Mouse (Mus musculus): ENCODE measurements around the gene Gm28372. TPM values are rescaled to one million over a fixed set of nuclear protein-coding genes. Genes with fewer than 3 reads are reported as not detected.

Gm28372 gene
- polyA plus RNA-seq, 1 experiment from 2014 or later = not detected

- WGBS = 71% methylated on average over 11 of the region's 11 CpGs
- no peak overlapping the region for H3K9ac ChIP-seq
- no peak overlapping the region for H3K27ac ChIP-seq
Observed at GRCm38 (mm10) chr2:130390993-130391625, 13.9 kb upstream of the Gm28372 start.

DNA sequence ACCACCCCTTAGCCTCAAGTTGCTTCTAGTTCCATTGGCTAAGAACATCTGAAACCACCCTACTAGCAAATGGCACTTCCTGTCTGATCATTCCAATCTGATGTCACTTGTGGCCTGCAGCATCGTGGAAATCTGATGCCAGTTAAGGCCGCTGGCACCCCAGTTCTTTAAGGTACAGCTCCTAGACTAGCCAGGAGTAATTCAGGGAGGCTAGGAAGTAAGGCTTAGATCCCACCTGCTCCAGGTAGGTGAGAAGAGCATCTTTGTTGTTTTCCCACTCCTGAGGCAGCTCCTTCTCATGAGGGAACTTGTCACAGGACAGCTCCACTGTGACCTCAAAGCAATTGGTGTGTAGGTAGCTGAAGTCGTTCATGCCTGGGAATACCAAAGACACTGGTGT lies 12.2 kb upstream of the Gm28372 start:
- Histone ChIP-seq H3K9ac (no peak overlapping the region), H3K4me1 (replicated peaks) (peaks cover 11% of the 10 kb centered on the region; the same call in 1 of the 2 replicates), H3K36me3 (no peaks in the 10 kb centered on the region), H3K27me3 (replicated peaks) (no peaks in the 10 kb centered on the region), H3K9me3 (no peaks in the 10 kb centered on the region), H3K4me2 (replicated peaks) (no peak overlapping the region), H3K27ac (no peak overlapping the region), H3K4me3 (replicated peaks) (no peak overlapping the region)
- WGBS = 83% methylated on average over 3 of the region's 3 CpGs
- ATAC-seq = no peak

More at GRCm38 (mm10) chr2:130390993-130391625, 13.9 kb upstream of the Gm28372 start:
- no peak for ATAC-seq
- H3K9me3 ChIP-seq = no peaks in the 10 kb centered on the region
- H3K27me3 ChIP-seq (replicated peaks) = no peaks in the 10 kb centered on the region
- no peaks in the 10 kb centered on the region for H3K36me3 ChIP-seq
- no peak overlapping the region for H3K4me2 ChIP-seq (replicated peaks)
- H3K4me3 ChIP-seq (replicated peaks) = no peak overlapping the region
- no peaks in the 10 kb centered on the region for H3K4me1 ChIP-seq (replicated peaks)

- Histone ChIP-seq H3K4me2 (replicated peaks) (no peak overlapping the region), H3K27ac (no peak overlapping the region), H3K36me3 (no peaks in the 10 kb centered on the region), H3K9me3 (no peaks in the 10 kb centered on the region), H3K27me3 (replicated peaks) (0 out of 2 replicates have a peak, but pooled peaks cover 6% of the 10 kb centered on the region), H3K4me1 (replicated peaks) (peaks cover 13% of the 10 kb centered on the region; the same call in 1 of the 2 replicates), H3K9ac (no peak overlapping the region), H3K4me3 (replicated peaks) (no peak overlapping the region)
- no peak for ATAC-seq
- 88% methylated on average over 11 of the region's 11 CpGs for WGBS
Observed at GRCm38 (mm10) chr2:130395696-130396095, 9.3 kb upstream of the Gm28372 start.

DNA sequence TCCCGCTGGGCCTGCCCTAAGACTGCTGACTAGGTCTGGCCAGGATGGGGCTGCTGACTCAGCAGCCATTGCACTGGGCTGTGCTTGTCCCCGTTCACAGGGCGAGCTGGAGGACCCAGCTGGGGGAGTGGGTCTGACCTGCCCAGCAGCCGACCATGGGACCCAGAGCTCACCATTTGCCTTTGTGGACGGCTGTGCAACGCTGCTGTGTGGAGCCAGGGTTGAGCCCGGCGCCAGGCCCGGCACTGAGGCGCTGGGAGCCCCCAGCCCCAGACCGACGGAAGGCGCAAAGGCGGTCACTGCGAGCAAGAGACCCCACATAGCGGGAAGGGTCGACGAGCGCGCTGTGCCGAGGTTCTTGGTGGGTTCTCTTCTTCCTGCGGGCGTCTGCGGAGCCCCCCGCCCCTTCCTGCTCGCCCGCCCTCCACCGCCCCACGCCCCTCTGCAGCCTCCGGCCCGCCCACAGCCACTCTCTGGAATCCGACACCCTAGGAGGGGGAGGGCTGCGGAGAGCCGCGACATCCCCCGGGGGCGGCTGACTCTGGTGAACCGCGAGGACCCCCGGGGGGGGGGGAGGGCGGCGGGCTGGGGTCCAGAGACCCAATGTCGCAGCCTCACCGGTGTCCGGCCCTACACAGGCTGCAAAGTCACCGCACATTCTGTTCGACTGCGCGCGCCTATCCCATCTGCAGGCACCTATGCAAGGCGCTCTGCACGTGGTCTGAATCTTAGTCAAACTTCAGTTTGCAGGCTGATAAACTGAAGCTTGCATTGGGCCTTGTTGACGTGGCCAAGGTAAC lies 7.7 kb upstream of the Gm28372 start, which contains the start of gene Cpxm1:
Cpxm1 (minus strand) TSS at position 389 of the 800 bp plus-strand sequence.
- under 1% methylated on average over 41 of the region's 53 CpGs for WGBS
- H3K36me3 ChIP-seq = no peaks in the 10 kb centered on the region
- peak within 1 kb of the TSS; percentile 68 for H3K9ac ChIP-seq
- ATAC-seq = peak; percentile 94
- peak within 1 kb of the TSS; percentile 54; the same call in 1 of the 2 replicates for H3K27ac ChIP-seq
- peaks cover 17% of the 10 kb centered on the region; the same call in 1 of the 2 replicates for H3K4me1 ChIP-seq (replicated peaks)
- H3K27me3 ChIP-seq (replicated peaks) = 0 out of 2 replicates have a peak, but pooled peaks cover 6% of the 10 kb centered on the region
- H3K4me2 ChIP-seq (replicated peaks) = peak within 1 kb of the TSS; percentile 96
- no peaks in the 10 kb centered on the region for H3K9me3 ChIP-seq
- peak within 1 kb of the TSS; percentile 61 for H3K4me3 ChIP-seq (replicated peaks)

DNA sequence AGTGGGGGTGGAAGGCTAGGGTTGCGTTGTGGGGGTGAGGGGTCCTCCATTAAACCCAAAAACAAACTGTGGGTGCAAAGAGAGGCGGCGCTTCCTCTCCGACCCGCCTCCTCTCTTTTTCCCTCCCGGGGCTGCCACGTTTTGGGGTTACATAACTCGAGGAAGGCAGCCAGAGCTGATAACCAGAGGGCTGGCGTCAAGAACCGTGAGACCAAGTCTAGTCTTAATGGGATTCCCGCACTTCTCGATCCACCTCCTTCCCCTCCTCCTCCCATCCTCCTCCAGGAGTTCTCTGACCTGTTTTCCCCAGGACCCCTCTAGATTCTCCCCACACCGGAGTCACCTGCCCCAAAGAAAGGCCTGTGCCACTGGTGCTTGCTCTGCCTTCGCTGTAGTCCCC lies 6.9 kb upstream of the Gm28372 start:
- Histone ChIP-seq H3K4me1 (replicated peaks) (peaks cover 17% of the 10 kb centered on the region; the same call in 1 of the 2 replicates), H3K4me3 (replicated peaks) (peak overlapping the region; percentile 61), H3K9ac (no peak overlapping the region), H3K27ac (no peak overlapping the region), H3K27me3 (replicated peaks) (0 out of 2 replicates have a peak, but pooled peaks cover 6% of the 10 kb centered on the region), H3K4me2 (replicated peaks) (peak overlapping the region; percentile 96), H3K9me3 (no peaks in the 10 kb centered on the region), H3K36me3 (no peaks in the 10 kb centered on the region)
- no peak for ATAC-seq
- WGBS = 16% methylated on average over 14 of the region's 14 CpGs

DNA sequence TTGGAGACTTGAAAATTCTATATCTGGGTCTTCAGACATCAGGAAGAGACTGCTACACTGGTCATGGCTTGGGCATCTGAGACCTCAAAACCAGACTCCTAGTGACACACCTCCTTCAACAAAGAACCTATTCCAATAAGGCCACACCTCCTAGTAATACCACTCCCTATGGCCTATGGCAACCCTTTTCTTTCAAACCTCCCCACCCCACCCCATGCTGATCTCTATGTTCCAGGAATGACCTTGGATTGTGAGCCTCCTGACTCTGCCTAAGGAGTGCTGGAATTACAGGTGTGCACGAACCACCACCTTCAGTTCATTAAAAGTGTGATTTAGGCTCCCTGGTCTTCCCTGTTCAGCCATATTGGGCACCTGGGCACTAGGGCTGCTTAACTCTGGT lies 5.0 kb upstream of the Gm28372 start:
- H3K36me3 ChIP-seq = no peaks in the 10 kb centered on the region
- no peak for ATAC-seq
- no peak overlapping the region for H3K9ac ChIP-seq
- H3K4me1 ChIP-seq (replicated peaks) = peaks cover 17% of the 10 kb centered on the region; the same call in 1 of the 2 replicates
- no peaks in the 10 kb centered on the region for H3K9me3 ChIP-seq
- no peak overlapping the region for H3K4me2 ChIP-seq (replicated peaks)
- H3K4me3 ChIP-seq (replicated peaks) = no peak overlapping the region
- 0 out of 2 replicates have a peak, but pooled peaks cover 6% of the 10 kb centered on the region for H3K27me3 ChIP-seq (replicated peaks)
- 94% methylated on average over 1 of the region's 1 CpGs for WGBS
- no peak overlapping the region for H3K27ac ChIP-seq

GRCm38 (mm10) chr2:130401891-130402290 lies 3.1 kb upstream of the Gm28372 start:
- ATAC-seq = no peak

GRCm38 (mm10) chr2:130406178-130406577 lies 1.1 kb downstream of the Gm28372 start, which contains the start of gene Tmem239:
Gene Tmem239 (plus strand): TSS chr2:130406478.
- Histone ChIP-seq H3K9ac (no peak within 1 kb of the TSS), H3K27me3 (replicated peaks) (no peaks in the 10 kb centered on the region), H3K4me2 (replicated peaks) (no peak within 1 kb of the TSS), H3K4me3 (replicated peaks) (no peak within 1 kb of the TSS), H3K9me3 (no peaks in the 10 kb centered on the region), H3K27ac (no peak within 1 kb of the TSS), H3K36me3 (no peaks in the 10 kb centered on the region), H3K4me1 (replicated peaks) (no peaks in the 10 kb centered on the region; the same call in 1 of the 2 replicates)
- ATAC-seq = no peak
- 72% methylated on average over 2 of the region's 2 CpGs for WGBS

More at GRCm38 (mm10) chr2:130401891-130402290, 3.1 kb upstream of the Gm28372 start:
- 0 out of 2 replicates have a peak, but pooled peaks cover 6% of the 10 kb centered on the region for H3K27me3 ChIP-seq (replicated peaks)
- H3K9me3 ChIP-seq = no peaks in the 10 kb centered on the region
- no peaks in the 10 kb centered on the region for H3K36me3 ChIP-seq
- H3K9ac ChIP-seq = no peak overlapping the region
- H3K4me3 ChIP-seq (replicated peaks) = no peak overlapping the region
- no peak overlapping the region for H3K4me2 ChIP-seq (replicated peaks)
- H3K27ac ChIP-seq = no peak overlapping the region
- H3K4me1 ChIP-seq (replicated peaks) = peaks cover 14% of the 10 kb centered on the region; the same call in 1 of the 2 replicates
- 77% methylated on average over 4 of the region's 4 CpGs for WGBS

- 0 out of 2 replicates have a peak, but pooled peaks have one; percentile 25 for ATAC-seq
- Histone ChIP-seq H3K4me3 (replicated peaks) (no peak overlapping the region), H3K36me3 (no peaks in the 10 kb centered on the region), H3K27ac (no peak overlapping the region), H3K27me3 (replicated peaks) (no peaks in the 10 kb centered on the region), H3K4me1 (replicated peaks) (no peaks in the 10 kb centered on the region), H3K9me3 (no peaks in the 10 kb centered on the region), H3K4me2 (replicated peaks) (no peak overlapping the region), H3K9ac (no peak overlapping the region)
- WGBS = 21% methylated on average over 6 of the region's 6 CpGs
Observed at GRCm38 (mm10) chr2:130408194-130408593, 3.2 kb downstream of the Gm28372 start.

- Histone ChIP-seq H3K9me3 (no peaks in the 10 kb centered on the region), H3K27me3 (replicated peaks) (no peaks in the 10 kb centered on the region), H3K9ac (no peak overlapping the region), H3K4me2 (replicated peaks) (0 out of 2 replicates have a peak overlapping the region, but pooled peaks have one; percentile 10), H3K4me1 (replicated peaks) (no peaks in the 10 kb centered on the region), H3K27ac (no peak overlapping the region), H3K4me3 (replicated peaks) (no peak overlapping the region), H3K36me3 (no peaks in the 10 kb centered on the region)
- WGBS = 35% methylated on average over 16 of the region's 16 CpGs
- ATAC-seq = peak; percentile 75
Observed at GRCm38 (mm10) chr2:130411558-130412495, 6.8 kb downstream of the Gm28372 start.

DNA sequence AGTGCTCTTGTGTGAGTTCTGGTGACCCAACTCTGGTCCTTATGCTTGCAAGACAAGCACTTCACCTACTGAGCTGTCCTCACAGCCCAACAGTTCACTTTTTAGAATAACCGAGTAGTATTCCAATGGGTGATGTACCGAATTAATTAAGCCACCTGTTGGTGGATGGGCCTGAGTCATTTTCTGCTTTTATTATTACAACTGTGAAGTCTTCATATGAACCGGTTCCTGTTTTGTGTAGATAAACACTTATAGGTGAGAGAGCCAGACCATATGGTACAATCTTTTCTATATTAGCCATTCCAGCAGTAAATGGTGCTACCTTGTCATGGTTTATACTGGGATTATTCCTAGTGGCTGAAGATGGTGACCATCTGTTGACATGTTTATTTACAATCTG lies 7.7 kb downstream of the Gm28372 start:
- H3K4me2 ChIP-seq (replicated peaks) = no peak overlapping the region
- no peaks in the 10 kb centered on the region for H3K36me3 ChIP-seq
- no peak overlapping the region for H3K27ac ChIP-seq
- H3K4me1 ChIP-seq (replicated peaks) = no peaks in the 10 kb centered on the region
- no peaks in the 10 kb centered on the region for H3K27me3 ChIP-seq (replicated peaks)
- WGBS = 75% methylated on average over 3 of the region's 3 CpGs
- no peak overlapping the region for H3K4me3 ChIP-seq (replicated peaks)
- H3K9me3 ChIP-seq = no peaks in the 10 kb centered on the region
- no peak for ATAC-seq
- no peak overlapping the region for H3K9ac ChIP-seq
